Mouse (Mus musculus) stomach, postnatal 0 days (tissue): ENCODE results near the gene Sec22b. TPM values are rescaled to one million over a fixed set of nuclear protein-coding genes. Genes with fewer than 3 reads are reported as not detected.

Experiments
- ATAC-seq: fragments of 200-750 bp; cut with Nextera tagmentation; 2 replicates; pipeline ENCODE4 v1.8.0; 2017; ENCODE audit not compliant: low FRiP score, low TSS enrichment
- DNase-seq: peaks from one replicate; pipeline ENCODE4 v3.0.0-alpha.2; 2016; ENCODE audit warnings: low spot score
- H3K27ac ChIP-seq: fragments of 300-500 bp; sonication (generic); replicated peaks from 2 replicates; pipeline ENCODE4 v1.5.1; 2014; ENCODE audit warnings: mild to moderate bottlenecking, control low read depth
- H3K27me3 ChIP-seq: fragments of 300-500 bp; sonication (generic); 2 replicates; pipeline ENCODE4 v1.6.1; 2014; ENCODE audit warnings: low read length; ENCODE audit not compliant: control insufficient read depth, insufficient read depth
- H3K36me3 ChIP-seq: fragments of 300-500 bp; sonication (generic); 2 replicates; pipeline ENCODE4 v1.6.1; 2014; ENCODE audit warnings: low read length, mixed read lengths; ENCODE audit not compliant: control insufficient read depth, insufficient read depth
- H3K4me1 ChIP-seq: fragments of 300-500 bp; sonication (generic); replicated peaks from 2 replicates; pipeline ENCODE4 v1.6.1; 2014; ENCODE audit warnings: antibody characterized with exemption; ENCODE audit not compliant: control insufficient read depth, insufficient read depth
- H3K4me2 ChIP-seq: fragments of 300-500 bp; sonication (generic); replicated peaks from 2 replicates; pipeline ENCODE4 v1.6.1; 2014; ENCODE audit warnings: low read depth, mild to moderate bottlenecking, control low read depth, moderate library complexity
- H3K4me3 ChIP-seq: fragments of 300-500 bp; sonication (generic); 2 replicates; pipeline ENCODE4 v1.5.1; 2014; ENCODE audit warnings: low read depth, low read length, control low read depth
- H3K9ac ChIP-seq: fragments of 300-500 bp; sonication (generic); 2 replicates; pipeline ENCODE4 v1.6.1; 2014; ENCODE audit warnings: mild to moderate bottlenecking, low read length, control low read depth, mixed read lengths
- H3K9me3 ChIP-seq: fragments of 300-500 bp; sonication (generic); 2 replicates; pipeline ENCODE4 v1.6.1; 2016; ENCODE audit warnings: low read length; ENCODE audit not compliant: control insufficient read depth
- CTCF ChIP-seq: IDR thresholded peaks from 2 replicates; pipeline ENCODE4 v1.5.1; 2016; ENCODE audit warnings: antibody characterized with exemption, low read depth, mild to moderate bottlenecking, moderate library complexity
- EP300 ChIP-seq: optimal IDR thresholded peaks from 2 replicates; pipeline ENCODE3; 2016; ENCODE audit warnings: antibody characterized with exemption
- WGBS: fragments of 180-500 bp; shearing (Covaris S2); extraction: QIAGEN DNeasy Blood & Tissue Kit; methylation state at CpG from one replicate; pipeline ENCODE4 v1.1.7; 2014; 5-methylcytosine and 5-hydroxymethylcytosine counted together
- polyA plus RNA-seq: library from polyadenylated mRNA; unstranded; fragments of >200 nt; fragmentation: Nextera tagmentation; extraction: Ambion mirVana; gene quantifications from 2 replicates; pipeline ENCODE4 v1.2.1, GENCODE M21; 2015

Sec22b gene
- polyA plus RNA-seq, 1 experiment from 2014 or later = 90.6 TPM

DNA sequence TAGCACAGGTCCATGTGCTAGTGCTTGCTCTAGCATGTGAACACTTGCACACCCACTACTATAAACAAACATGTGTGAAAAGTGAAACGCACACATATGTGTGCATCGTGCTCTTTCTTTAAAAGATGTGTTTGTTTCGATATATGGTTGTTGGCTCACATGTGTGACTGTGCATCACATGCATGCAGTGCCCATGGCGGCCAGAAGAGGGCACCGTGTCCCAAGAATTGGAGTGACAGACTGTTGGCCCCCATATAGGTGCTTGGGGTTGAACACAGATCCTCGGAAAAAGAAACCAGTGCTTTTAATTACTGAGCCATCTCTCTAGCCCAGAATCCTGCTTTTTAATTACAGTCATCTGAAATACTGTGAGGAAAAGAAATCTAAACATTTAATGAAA, 6.3 kb upstream of the Sec22b start:
- TF ChIP-seq CTCF = peak; percentile 67
- no peak for TF ChIP-seq EP300
- Histone ChIP-seq H3K4me3 (no peak overlapping the region), H3K9me3 (no peaks in the 10 kb centered on the region), H3K27me3 (no peaks in the 10 kb centered on the region; the same call in 1 of the 2 replicates), H3K27ac (no peak overlapping the region), H3K36me3 (no peaks in the 10 kb centered on the region), H3K4me2 (no peak overlapping the region), H3K4me1 (no peaks in the 10 kb centered on the region), H3K9ac (no peak overlapping the region)
- WGBS = 47% methylated on average over 6 of the region's 6 CpGs
- DNase-seq (peak; percentile 30), ATAC-seq (no peak)

DNA sequence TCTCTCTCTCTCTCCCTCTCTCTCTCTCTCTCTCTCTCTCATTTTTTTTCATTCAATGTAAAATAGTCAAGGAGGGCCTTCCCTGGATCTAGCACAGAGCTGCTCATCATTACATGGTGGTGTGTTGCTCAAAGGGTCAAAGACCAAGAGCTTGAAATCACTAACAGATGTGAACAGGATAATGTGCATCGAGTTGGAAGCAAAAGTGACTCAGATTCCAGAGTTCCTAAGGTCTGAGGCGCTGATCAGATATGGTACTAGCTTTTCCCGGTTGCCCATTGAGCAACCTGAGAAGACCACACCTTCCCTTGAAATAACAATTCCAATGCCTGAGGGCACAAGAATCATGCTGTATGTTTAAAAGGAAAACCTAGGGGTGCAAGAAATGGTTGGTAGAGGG, 2.6 kb upstream of the Sec22b start:
- H3K9ac ChIP-seq = no peak overlapping the region
- 48% methylated on average over 3 of the region's 3 CpGs for WGBS
- ATAC-seq (no peak), DNase-seq (no peak)
- no peaks in the 10 kb centered on the region for H3K27me3 ChIP-seq
- TF ChIP-seq EP300 (no peak), CTCF (no peak)
- no peak overlapping the region for H3K4me3 ChIP-seq
- H3K27ac ChIP-seq = no peak overlapping the region
- H3K4me2 ChIP-seq = no peak overlapping the region
- H3K4me1 ChIP-seq = no peaks in the 10 kb centered on the region
- no peaks in the 10 kb centered on the region for H3K36me3 ChIP-seq
- no peaks in the 10 kb centered on the region for H3K9me3 ChIP-seq

DNA sequence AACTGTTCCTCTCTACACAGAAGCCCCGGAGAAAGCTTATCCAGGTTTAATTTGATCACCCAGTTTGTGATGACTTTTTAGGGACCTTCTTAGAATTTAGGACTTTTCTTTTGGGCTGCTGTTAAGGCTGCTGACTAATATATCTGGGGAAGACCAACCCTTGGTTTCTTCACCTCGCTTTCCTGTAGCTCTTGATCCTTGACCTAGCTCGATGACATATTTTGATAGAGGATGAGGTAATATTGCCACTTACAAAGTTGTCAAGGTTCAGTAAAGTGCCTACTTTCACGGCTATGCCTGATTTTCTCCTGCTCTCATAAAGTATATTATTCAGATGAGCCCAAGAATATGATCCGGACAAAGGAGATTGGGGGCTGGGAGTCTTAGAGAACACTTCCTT, 596 bp downstream of the Sec22b start:
- Histone ChIP-seq H3K4me1 (no peaks in the 10 kb centered on the region), H3K4me2 (peak overlapping the region; percentile 75), H3K36me3 (no peaks in the 10 kb centered on the region), H3K9ac (peak overlapping the region; percentile 98), H3K9me3 (no peaks in the 10 kb centered on the region), H3K4me3 (peak overlapping the region; percentile 97), H3K27ac (peak overlapping the region; percentile 83), H3K27me3 (no peaks in the 10 kb centered on the region)
- ATAC-seq (peak; percentile 54), DNase-seq (no peak)
- TF ChIP-seq CTCF = no peak
- no peak for TF ChIP-seq EP300
- WGBS = 13% methylated on average over 5 of the region's 5 CpGs

- no peak overlapping the region for H3K9ac ChIP-seq
- H3K27ac ChIP-seq = no peak overlapping the region
- no peaks in the 10 kb centered on the region for H3K4me1 ChIP-seq
- ATAC-seq = no peak
- no peak overlapping the region for H3K4me3 ChIP-seq
- no peaks in the 10 kb centered on the region for H3K36me3 ChIP-seq
- no peaks in the 10 kb centered on the region for H3K9me3 ChIP-seq
- no peak overlapping the region for H3K4me2 ChIP-seq
- TF ChIP-seq EP300 = no peak
- TF ChIP-seq CTCF = no peak
- no peak for DNase-seq
- no peaks in the 10 kb centered on the region for H3K27me3 ChIP-seq
- WGBS = 75% methylated on average over 2 of the region's 2 CpGs
Observed at GRCm38 (mm10) chr3:97909737-97910136, 8.7 kb downstream of the Sec22b start.

- WGBS = 71% methylated on average over 7 of the region's 7 CpGs
- Histone ChIP-seq H3K9ac (no peak overlapping the region), H3K36me3 (peaks cover 3% of the 10 kb centered on the region; the same call in 1 of the 2 replicates), H3K4me3 (no peak overlapping the region), H3K4me2 (no peak overlapping the region), H3K9me3 (no peaks in the 10 kb centered on the region), H3K27ac (no peak overlapping the region), H3K4me1 (no peaks in the 10 kb centered on the region), H3K27me3 (no peaks in the 10 kb centered on the region)
- DNase-seq (no peak), ATAC-seq (no peak)
- no peak for TF ChIP-seq CTCF
- no peak for TF ChIP-seq EP300
Observed at GRCm38 (mm10) chr3:97911093-97911492, 10.1 kb downstream of the Sec22b start.

DNA sequence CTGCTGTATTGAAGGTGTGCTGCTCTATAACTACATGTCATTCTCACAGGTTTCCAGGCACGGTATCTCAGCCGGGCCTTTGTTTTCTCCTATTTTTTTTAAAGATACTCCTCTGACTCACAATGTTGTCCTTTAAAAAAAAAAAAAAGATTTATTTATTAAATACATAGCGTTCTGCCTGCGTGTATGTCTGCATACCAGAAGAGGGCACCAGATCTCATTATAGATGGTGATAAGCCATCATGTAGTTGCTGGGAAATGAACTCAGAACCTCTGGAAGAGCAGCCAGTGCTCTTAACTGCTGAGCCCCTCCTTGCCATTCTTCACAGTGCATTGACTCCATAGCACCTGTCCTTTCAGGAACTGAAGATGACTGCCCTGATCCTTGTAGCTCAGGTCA, 14.1 kb downstream of the Sec22b start:
- 42% methylated on average over 4 of the region's 4 CpGs for WGBS
- H3K9ac ChIP-seq = no peak overlapping the region
- peaks cover 5% of the 10 kb centered on the region; the same call in 1 of the 2 replicates for H3K36me3 ChIP-seq
- H3K4me2 ChIP-seq = no peak overlapping the region
- H3K4me1 ChIP-seq = no peaks in the 10 kb centered on the region
- ATAC-seq (0 out of 2 replicates have a peak, but pooled peaks have one; percentile 32), DNase-seq (no peak)
- H3K9me3 ChIP-seq = no peaks in the 10 kb centered on the region
- no peak overlapping the region for H3K4me3 ChIP-seq
- TF ChIP-seq CTCF (peak; percentile 66), EP300 (no peak)
- H3K27ac ChIP-seq = no peak overlapping the region
- no peaks in the 10 kb centered on the region for H3K27me3 ChIP-seq
